Mouse (Mus musculus): ENCODE data around the gene Gja10. TPM values are rescaled to one million over a fixed set of nuclear protein-coding genes. Genes with fewer than 3 reads are reported as not detected.
A peak's percentile ranks its signal among the peaks of the same experiment; 100 is the strongest.

Gene Gja10
- polyA plus RNA-seq, 1 experiment from 2014 or later, result not detected

GRCm38 (mm10) chr4:32573586-32573985 lies 29.0 kb downstream of the Gja10 start:
- no peak overlapping the region for H3K27ac ChIP-seq
- no peak overlapping the region for H3K4me3 ChIP-seq
- H3K9ac ChIP-seq, result no peak overlapping the region
- no peak for ATAC-seq (replicated peaks; ENCODE audit: insufficient number of reproducible peaks, insufficient read depth, low FRiP score, low read depth)
- H3K4me2 ChIP-seq, result no peak overlapping the region
- no peaks in the 10 kb centered on the region for H3K4me1 ChIP-seq (replicated peaks)
- no peaks in the 10 kb centered on the region for H3K36me3 ChIP-seq
- no peaks in the 10 kb centered on the region for H3K27me3 ChIP-seq
- 83% methylated on average over 5 of the region's 5 CpGs for WGBS
- H3K9me3 ChIP-seq (replicated peaks), result no peaks in the 10 kb centered on the region

GRCm38 (mm10) chr4:32572118-32572517 lies 30.4 kb downstream of the Gja10 start:
- no peak overlapping the region for H3K4me2 ChIP-seq
- 0 out of 2 replicates have a peak, but pooled peaks have one; percentile 21 for ATAC-seq (replicated peaks; ENCODE audit: insufficient number of reproducible peaks, insufficient read depth, low FRiP score, low read depth)
- H3K27me3 ChIP-seq, result no peaks in the 10 kb centered on the region
- no peak overlapping the region for H3K9ac ChIP-seq
- no peak overlapping the region for H3K27ac ChIP-seq
- no peaks in the 10 kb centered on the region for H3K36me3 ChIP-seq
- WGBS, result 54% methylated on average over 1 of the region's 1 CpGs
- H3K4me3 ChIP-seq, result no peak overlapping the region
- H3K4me1 ChIP-seq (replicated peaks), result no peaks in the 10 kb centered on the region
- no peaks in the 10 kb centered on the region for H3K9me3 ChIP-seq (replicated peaks)

- H3K4me2 ChIP-seq, result no peak overlapping the region
- no peaks in the 10 kb centered on the region for H3K27me3 ChIP-seq
- no peak overlapping the region for H3K27ac ChIP-seq
- no peaks in the 10 kb centered on the region for H3K9me3 ChIP-seq (replicated peaks)
- ATAC-seq (replicated peaks; ENCODE audit: insufficient number of reproducible peaks, insufficient read depth, low FRiP score, low read depth), result no peak
- no peak overlapping the region for H3K9ac ChIP-seq
- H3K36me3 ChIP-seq, result no peaks in the 10 kb centered on the region
- 59% methylated on average over 3 of the region's 3 CpGs for WGBS
- H3K4me1 ChIP-seq (replicated peaks), result no peaks in the 10 kb centered on the region
- no peak overlapping the region for H3K4me3 ChIP-seq
Measured at GRCm38 (mm10) chr4:32571441-32571840, 31.1 kb downstream of the Gja10 start.

GRCm38 (mm10) chr4:32570939-32571317 lies 31.6 kb downstream of the Gja10 start:
- H3K27me3 ChIP-seq, result no peaks in the 10 kb centered on the region
- no peak overlapping the region for H3K27ac ChIP-seq
- ATAC-seq (replicated peaks; ENCODE audit: insufficient number of reproducible peaks, insufficient read depth, low FRiP score, low read depth), result no peak
- 77% methylated on average over 8 of the region's 8 CpGs for WGBS
- H3K9me3 ChIP-seq (replicated peaks), result no peaks in the 10 kb centered on the region
- no peaks in the 10 kb centered on the region for H3K4me1 ChIP-seq (replicated peaks)
- H3K9ac ChIP-seq, result 0 out of 2 replicates have a peak overlapping the region, but pooled peaks have one; percentile 3
- no peak overlapping the region for H3K4me2 ChIP-seq
- no peak overlapping the region for H3K4me3 ChIP-seq
- H3K36me3 ChIP-seq, result no peaks in the 10 kb centered on the region

GRCm38 (mm10) chr4:32569995-32570938 lies 32.3 kb downstream of the Gja10 start:
- 71% methylated on average over 17 of the region's 17 CpGs for WGBS
- Histone ChIP-seq H3K27me3 (no peaks in the 10 kb centered on the region), H3K27ac (no peak overlapping the region), H3K9ac (no peak overlapping the region), H3K9me3 (replicated peaks) (no peaks in the 10 kb centered on the region), H3K4me3 (no peak overlapping the region), H3K4me1 (replicated peaks) (no peaks in the 10 kb centered on the region), H3K36me3 (no peaks in the 10 kb centered on the region), H3K4me2 (no peak overlapping the region)
- ATAC-seq (replicated peaks; ENCODE audit: insufficient number of reproducible peaks, insufficient read depth, low FRiP score, low read depth), result no peak

- 84% methylated on average over 4 of the region's 4 CpGs for WGBS
- Histone ChIP-seq H3K36me3 (no peaks in the 10 kb centered on the region), H3K9ac (no peak overlapping the region), H3K9me3 (replicated peaks) (no peaks in the 10 kb centered on the region), H3K4me2 (no peak overlapping the region), H3K4me1 (replicated peaks) (no peaks in the 10 kb centered on the region), H3K4me3 (no peak overlapping the region), H3K27me3 (no peaks in the 10 kb centered on the region), H3K27ac (no peak overlapping the region)
- ATAC-seq (replicated peaks; ENCODE audit: insufficient number of reproducible peaks, insufficient read depth, low FRiP score, low read depth), result no peak
Measured at GRCm38 (mm10) chr4:32569054-32569453, 33.5 kb downstream of the Gja10 start.

GRCm38 (mm10) chr4:32564918-32565317 lies 37.6 kb downstream of the Gja10 start:
- Histone ChIP-seq H3K9ac (no peak overlapping the region), H3K27me3 (no peaks in the 10 kb centered on the region), H3K4me1 (replicated peaks) (peaks cover 13% of the 10 kb centered on the region), H3K4me3 (no peak overlapping the region), H3K36me3 (no peaks in the 10 kb centered on the region), H3K27ac (no peak overlapping the region), H3K4me2 (no peak overlapping the region), H3K9me3 (replicated peaks) (no peaks in the 10 kb centered on the region)
- 75% methylated on average over 8 of the region's 8 CpGs for WGBS
- ATAC-seq (replicated peaks; ENCODE audit: insufficient number of reproducible peaks, insufficient read depth, low FRiP score, low read depth), result no peak

- Histone ChIP-seq H3K9me3 (replicated peaks) (no peaks in the 10 kb centered on the region), H3K27me3 (no peaks in the 10 kb centered on the region), H3K4me1 (replicated peaks) (peaks cover 13% of the 10 kb centered on the region), H3K36me3 (no peaks in the 10 kb centered on the region), H3K27ac (no peak overlapping the region), H3K9ac (no peak overlapping the region), H3K4me3 (no peak overlapping the region), H3K4me2 (no peak overlapping the region)
- 81% methylated on average over 7 of the region's 7 CpGs for WGBS
- no peak for ATAC-seq (replicated peaks; ENCODE audit: insufficient number of reproducible peaks, insufficient read depth, low FRiP score, low read depth)
Measured at GRCm38 (mm10) chr4:32564416-32564815, 38.1 kb downstream of the Gja10 start.

- WGBS, result 92% methylated on average over 35 of the region's 35 CpGs
- no peak for ATAC-seq (replicated peaks; ENCODE audit: insufficient number of reproducible peaks, insufficient read depth, low FRiP score, low read depth)
Measured at GRCm38 (mm10) chr4:32562319-32563115, 40.0 kb downstream of the Gja10 start.

GRCm38 (mm10) chr4:32561555-32562095 lies 40.9 kb downstream of the Gja10 start:
- H3K27me3 ChIP-seq, result no peaks in the 10 kb centered on the region

More at GRCm38 (mm10) chr4:32562319-32563115, 40.0 kb downstream of the Gja10 start:
- no peaks in the 10 kb centered on the region for H3K36me3 ChIP-seq
- H3K27ac ChIP-seq, result no peak overlapping the region
- H3K9me3 ChIP-seq (replicated peaks), result no peaks in the 10 kb centered on the region
- H3K9ac ChIP-seq, result no peak overlapping the region
- no peak overlapping the region for H3K4me3 ChIP-seq
- H3K4me1 ChIP-seq (replicated peaks), result peaks cover 13% of the 10 kb centered on the region
- H3K27me3 ChIP-seq, result no peaks in the 10 kb centered on the region
- H3K4me2 ChIP-seq, result no peak overlapping the region

More at GRCm38 (mm10) chr4:32561555-32562095, 40.9 kb downstream of the Gja10 start:
- no peak for ATAC-seq (replicated peaks; ENCODE audit: insufficient number of reproducible peaks, insufficient read depth, low FRiP score, low read depth)
- Histone ChIP-seq H3K27ac (peak overlapping the region; percentile 49; the same call in 1 of the 2 replicates), H3K9ac (no peak overlapping the region), H3K36me3 (no peaks in the 10 kb centered on the region), H3K4me1 (replicated peaks) (peaks cover 13% of the 10 kb centered on the region), H3K9me3 (replicated peaks) (no peaks in the 10 kb centered on the region), H3K4me2 (0 out of 2 replicates have a peak overlapping the region, but pooled peaks have one; percentile 13), H3K4me3 (no peak overlapping the region)
- WGBS, result 47% methylated on average over 12 of the region's 12 CpGs
